Mouse (Mus musculus) lung, postnatal 10 days (tissue): ENCODE measurements around the gene Dync1i2.

Experiments
- DNase-seq: peaks from one replicate; pipeline ENCODE4 v3.0.0; 2021

Gene Dync1i2

DNA sequence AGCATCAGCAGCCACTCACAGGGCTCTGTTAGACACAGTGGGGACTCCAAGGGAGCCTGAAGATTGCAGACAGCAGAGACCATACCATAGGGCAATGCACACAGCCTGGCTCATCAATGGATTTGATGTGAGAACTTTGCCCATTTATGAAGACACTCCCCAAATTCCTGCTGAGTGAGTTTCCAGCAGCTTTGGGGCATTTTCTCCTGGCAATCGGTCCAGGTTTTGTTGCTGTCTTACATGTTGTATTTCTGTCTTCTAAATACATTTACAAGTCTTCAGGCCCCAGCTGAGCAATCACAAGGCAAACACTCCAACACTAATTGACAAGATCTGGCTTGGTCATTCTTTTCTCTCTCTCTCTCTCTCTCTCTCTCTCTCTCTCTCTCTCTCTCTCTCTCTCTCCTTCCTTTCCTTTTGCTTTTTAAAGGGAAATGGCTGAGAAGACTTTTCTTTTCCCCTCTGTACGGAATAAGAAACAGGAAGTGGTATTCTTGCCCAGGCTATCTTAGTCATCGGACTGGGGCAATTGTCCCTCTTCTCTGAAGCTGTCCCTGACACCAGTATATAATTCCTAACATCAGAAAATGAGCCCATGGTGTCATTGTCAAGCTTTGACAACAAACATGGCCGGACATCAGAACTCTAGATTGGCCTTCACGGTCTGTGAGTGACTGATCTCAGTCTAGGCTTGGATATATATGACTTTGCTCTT is 2.3 kb upstream of the Dync1i2 start:
- no peak for DNase-seq

DNA sequence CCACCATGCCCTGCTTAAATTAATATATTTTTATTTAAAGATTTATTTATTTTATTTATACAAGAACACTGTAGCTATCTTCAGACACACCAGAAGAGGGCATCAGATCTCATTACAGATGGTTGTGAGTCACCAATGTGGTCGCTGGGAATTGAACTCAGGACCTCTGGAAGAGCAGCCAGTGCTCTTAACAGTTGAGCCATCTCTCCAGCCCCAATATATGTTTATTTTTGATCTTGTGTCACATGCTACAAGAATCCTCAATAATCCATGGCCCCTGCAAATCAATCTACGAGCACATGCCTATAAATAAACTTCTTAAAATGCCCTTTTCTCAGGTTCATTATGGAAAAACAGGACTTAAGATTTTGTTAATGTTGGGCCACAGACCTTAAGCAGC is 410 bp upstream of the Dync1i2 start:
- DNase-seq = no peak

- DNase-seq = no peak
Measured at GRCm38 (mm10) chr2:71212360-71212726, 837 bp downstream of the Dync1i2 start.

DNA sequence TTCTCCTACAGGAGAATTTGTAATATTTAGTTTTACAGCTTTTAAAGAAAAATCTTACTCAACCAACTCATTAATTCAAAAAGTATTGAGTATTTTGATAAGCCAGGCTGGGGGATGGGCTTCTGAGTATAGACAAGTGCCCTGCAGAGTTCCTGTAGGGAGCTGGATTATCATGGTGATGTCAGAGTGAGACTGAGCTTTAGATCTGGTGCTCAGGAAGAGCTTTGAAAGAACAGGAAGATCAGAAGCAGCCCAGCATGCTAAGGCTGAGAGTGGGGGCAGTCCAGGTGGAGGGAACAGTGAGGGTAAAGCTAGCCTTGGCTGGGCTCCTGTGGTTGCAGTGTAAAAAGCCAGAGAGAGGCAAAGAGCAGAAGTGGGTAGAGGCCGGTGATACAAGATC is 9.5 kb downstream of the Dync1i2 start:
- no peak for DNase-seq

- no peak for DNase-seq
Measured at GRCm38 (mm10) chr2:71227398-71227797, 15.9 kb downstream of the Dync1i2 start.

- no peak for DNase-seq
Measured at GRCm38 (mm10) chr2:71229603-71230002, 18.1 kb downstream of the Dync1i2 start.

DNA sequence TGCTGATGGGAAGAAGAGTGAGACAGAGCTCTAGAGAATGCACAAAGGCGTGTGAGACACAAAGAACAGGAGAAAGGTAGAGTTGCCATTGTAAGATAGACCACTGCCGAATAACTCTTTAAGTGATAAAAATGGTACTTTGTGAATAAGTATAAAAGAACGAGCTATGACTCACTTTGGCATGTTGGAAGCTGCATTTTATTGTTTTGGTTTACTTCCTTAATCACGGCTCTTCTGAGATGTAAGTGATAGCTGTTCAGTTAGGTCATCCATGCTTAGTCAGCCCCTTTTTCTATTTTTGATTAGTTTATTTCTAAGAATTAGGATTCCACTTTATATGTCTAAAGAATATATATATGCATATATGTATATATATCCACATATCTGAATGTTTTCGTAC is 20.4 kb downstream of the Dync1i2 start:
- DNase-seq = no peak

DNA sequence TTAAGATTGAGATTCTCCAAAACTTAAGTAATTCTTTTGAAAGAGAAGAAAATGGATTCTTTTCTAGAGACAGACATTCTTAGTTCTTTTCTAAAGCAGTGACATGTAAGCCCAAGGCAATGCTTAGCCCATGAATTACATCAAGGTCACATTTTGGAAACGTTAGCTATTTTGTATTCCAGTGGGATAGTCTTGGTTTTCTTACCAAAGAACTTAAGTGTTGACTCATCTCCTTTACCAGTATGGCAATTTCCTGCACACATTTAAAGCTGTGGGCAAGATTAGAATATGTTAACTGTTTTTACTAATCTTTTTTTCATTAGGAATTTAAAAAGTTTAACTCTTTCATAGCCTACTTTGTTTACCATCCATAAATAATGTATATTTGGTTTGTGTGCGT is 21.5 kb downstream of the Dync1i2 start:
- DNase-seq = no peak

GRCm38 (mm10) chr2:71235420-71235819 is 23.9 kb downstream of the Dync1i2 start:
- DNase-seq = no peak

- no peak for DNase-seq
Measured at GRCm38 (mm10) chr2:71236009-71236408, 24.5 kb downstream of the Dync1i2 start.

GRCm38 (mm10) chr2:71241505-71241904 is 30.0 kb downstream of the Dync1i2 start:
- no peak for DNase-seq

GRCm38 (mm10) chr2:71242180-71242579 is 30.7 kb downstream of the Dync1i2 start:
- no peak for DNase-seq

DNA sequence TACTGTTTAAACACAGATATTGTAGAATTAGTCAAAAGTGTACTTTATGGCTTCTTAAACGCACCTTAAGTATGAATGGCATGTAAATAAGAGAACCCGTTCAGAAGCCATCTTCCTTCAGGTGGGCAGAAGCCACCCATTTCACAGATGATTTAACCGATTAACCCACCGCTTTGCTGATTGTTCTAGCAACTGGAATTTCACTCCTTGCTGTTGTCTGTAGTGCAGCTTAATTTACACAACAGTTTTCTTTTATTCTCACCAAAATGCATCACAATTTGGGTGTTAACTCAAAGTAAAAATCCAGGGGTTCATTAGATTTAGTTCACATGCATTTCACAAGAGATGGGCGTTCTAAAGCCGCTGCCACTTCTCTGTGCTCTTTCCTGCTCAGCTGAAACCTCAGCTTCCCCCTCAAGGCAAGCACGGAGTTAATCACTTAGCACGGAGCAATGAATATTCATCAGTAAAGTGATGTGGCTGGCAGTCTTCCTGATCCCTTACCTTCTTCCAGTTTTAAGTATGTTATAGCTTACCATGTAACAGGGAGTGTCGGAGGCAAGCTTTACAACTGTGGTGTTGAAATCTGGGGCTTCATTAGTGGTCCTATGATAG is 31.7 kb downstream of the Dync1i2 start:
- no peak for DNase-seq

GRCm38 (mm10) chr2:71244807-71245206 is 33.3 kb downstream of the Dync1i2 start:
- DNase-seq = no peak

DNA sequence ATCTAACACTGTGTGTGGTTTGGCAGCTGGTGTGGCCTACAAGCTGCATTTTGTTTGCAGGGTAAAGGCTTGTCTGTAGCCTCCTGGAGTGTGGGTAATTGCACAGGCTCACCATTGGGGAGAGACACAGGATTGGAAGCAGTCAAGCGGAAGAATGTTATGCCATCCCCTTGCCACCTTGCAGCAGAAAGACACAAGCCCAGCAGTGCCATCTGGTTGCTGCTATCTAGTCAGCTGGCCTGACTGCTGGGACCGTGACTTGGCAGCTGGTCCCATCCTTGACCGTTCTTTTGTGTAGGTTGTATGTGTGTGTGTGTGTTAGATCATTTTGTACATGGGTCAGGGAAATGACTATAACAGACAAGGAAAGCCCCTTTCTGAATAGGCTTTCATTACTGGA is 33.9 kb downstream of the Dync1i2 start:
- DNase-seq = no peak

- DNase-seq = no peak
Measured at GRCm38 (mm10) chr2:71246096-71246495, 34.6 kb downstream of the Dync1i2 start.

GRCm38 (mm10) chr2:71248071-71248470 is 36.6 kb downstream of the Dync1i2 start:
- no peak for DNase-seq

GRCm38 (mm10) chr2:71250841-71251240 is 39.3 kb downstream of the Dync1i2 start:
- DNase-seq = no peak

DNA sequence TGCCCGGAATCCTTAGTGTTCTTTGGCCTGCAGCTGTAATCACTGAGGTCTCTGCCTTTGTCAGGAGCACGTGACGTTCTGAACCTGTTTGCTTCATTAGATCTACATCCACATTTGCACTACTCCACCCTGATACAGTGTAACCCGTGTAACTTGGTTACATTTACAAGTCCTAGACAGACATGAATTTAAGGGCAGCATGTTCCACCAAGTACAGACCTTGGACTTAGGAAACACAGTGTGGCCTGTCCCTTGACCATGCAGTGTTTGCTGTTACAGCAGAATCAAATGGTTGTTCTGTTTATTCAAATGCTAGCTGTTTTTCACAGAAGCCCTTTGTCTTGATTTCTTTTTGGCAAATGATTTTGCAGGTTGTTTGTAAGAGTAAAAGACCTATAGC is 43.3 kb downstream of the Dync1i2 start:
- no peak for DNase-seq

- no peak for DNase-seq
Measured at GRCm38 (mm10) chr2:71256581-71256980, 45.1 kb downstream of the Dync1i2 start.

- no peak for DNase-seq
Measured at GRCm38 (mm10) chr2:71264585-71264984, 53.1 kb downstream of the Dync1i2 start.

GRCm38 (mm10) chr2:71268691-71269090 is 57.2 kb downstream of the Dync1i2 start:
- no peak for DNase-seq

- DNase-seq = no peak
Measured at GRCm38 (mm10) chr2:71269332-71269731, 57.8 kb downstream of the Dync1i2 start.

- no peak for DNase-seq
Measured at GRCm38 (mm10) chr2:71270085-71270484, 58.6 kb downstream of the Dync1i2 start.
